Comparison of ENCODE assay signal across 14 mouse cellular contexts in genomic region chr11:21172281-21172680, GRCm38 (mm10).
A peak's percentile ranks its signal among the peaks of the same experiment; 100 is the strongest.
DNase-seq lines count a peak whose midpoint lies in the region; ATAC-seq and TF ChIP-seq lines count a peak whose summit lies in the region.
"Had no signal": no experiment of that assay in that cellular context is flagged by ENCODE, and none has a peak within 500 bp of the region (broad histone marks: within the 10 kb centered on the region; RNA-seq: fewer than 3 reads in every experiment).

No protein-coding gene starts in this region.

- no peak overlapping the region for H3K9ac ChIP-seq in liver, embryonic 13.5 days
- no peak overlapping the region for H3K9ac ChIP-seq in heart, embryonic 11.5 days (ENCODE audit: low read depth, low read length)
- H3K9ac ChIP-seq: forebrain, embryonic 15.5 days had no signal

- no peak for TF ChIP-seq POLR2A in thymus, adult 2 months (IDR thresholded peaks at IDR 0.05; ENCODE audit: control insufficient read depth, extremely low read depth, insufficient read depth, low read length, poor library complexity)

- WGBS in thymus, adult 2 months, result 82% methylated on average over 3 of the region's 3 CpGs
- WGBS in liver, embryonic 13.5 days (ENCODE audit: insufficient replicate concordance), result 62% methylated on average over 3 of the region's 3 CpGs
- WGBS in heart, embryonic 11.5 days (ENCODE audit: insufficient replicate concordance), result 92% methylated on average over 3 of the region's 3 CpGs

- DNase-seq in thymus, adult 2 months, result no peak
- DNase-seq in thymus, adult 18-20 months, result no peak
- no peak for DNase-seq in liver, embryonic 13.5 days
- DNase-seq in lung, postnatal 10 days, result no peak
- no peak for DNase-seq in cerebellum, adult 9-11 months
- DNase-seq: adrenal gland, postnatal 25 days; cerebellum, postnatal 10 days; kidney, adult 8-10 months; kidney, postnatal 25 days; lung, postnatal 14 days had no signal

- H3K4me3 ChIP-seq in thymus, adult 2 months (ENCODE audit: control insufficient read depth, insufficient read depth, low read length), result no peak overlapping the region
- no peak overlapping the region for H3K4me3 ChIP-seq in liver, embryonic 13.5 days (replicated peaks)
- H3K4me3 ChIP-seq in heart, embryonic 11.5 days (ENCODE audit: low read depth, low read length), result no peak overlapping the region
- H3K4me3 ChIP-seq: forebrain, embryonic 15.5 days; hindbrain, embryonic 10.5 days had no signal

- ATAC-seq in activated CD4-positive, CD25-positive, alpha-beta regulatory T cell, adult 4 months, result peak; percentile 63
- ATAC-seq in liver, embryonic 13.5 days (ENCODE audit: low read depth), result peak; percentile 84
- ATAC-seq in heart, embryonic 11.5 days (replicated peaks; ENCODE audit: insufficient number of reproducible peaks, low FRiP score, low TSS enrichment), result no peak
- ATAC-seq: forebrain, embryonic 15.5 days had no signal

- H3K9me3 ChIP-seq in liver, embryonic 13.5 days (replicated peaks), result no peaks in the 10 kb centered on the region; the same call in 1 of the 2 replicates
- peaks cover 3% of the 10 kb centered on the region for H3K9me3 ChIP-seq in heart, embryonic 11.5 days (replicated peaks; ENCODE audit: control insufficient read depth, low read length)
- H3K9me3 ChIP-seq: forebrain, embryonic 15.5 days had no signal

- TF ChIP-seq CTCF in thymus, adult 2 months (IDR thresholded peaks at IDR 0.05; ENCODE audit: borderline replicate concordance, control insufficient read depth, extremely low read depth, insufficient read depth, low read length, poor library complexity), result no peak

- H3K27me3 ChIP-seq in thymus, adult 2 months (ENCODE audit: control insufficient read depth, insufficient read depth, low read length), result no peaks in the 10 kb centered on the region
- H3K27me3 ChIP-seq in liver, embryonic 13.5 days, result no peaks in the 10 kb centered on the region
- H3K27me3 ChIP-seq in heart, embryonic 11.5 days (ENCODE audit: control insufficient read depth, insufficient read depth, low read length), result no peaks in the 10 kb centered on the region
- H3K27me3 ChIP-seq: forebrain, embryonic 15.5 days had no signal

- no peaks in the 10 kb centered on the region for H3K36me3 ChIP-seq in thymus, adult 2 months (ENCODE audit: control insufficient read depth, insufficient read depth, low read length)
- no peaks in the 10 kb centered on the region for H3K36me3 ChIP-seq in liver, embryonic 13.5 days
- H3K36me3 ChIP-seq in heart, embryonic 11.5 days (ENCODE audit: control insufficient read depth, insufficient read depth, low read length), result no peaks in the 10 kb centered on the region
- H3K36me3 ChIP-seq: forebrain, embryonic 15.5 days; hindbrain, embryonic 10.5 days had no signal

- H3K27ac ChIP-seq in thymus, adult 2 months (ENCODE audit: control insufficient read depth, insufficient read depth, low read length), result peak overlapping the region; percentile 39
- H3K27ac ChIP-seq in liver, embryonic 13.5 days, result no peak overlapping the region
- H3K27ac ChIP-seq in heart, embryonic 11.5 days (ENCODE audit: low read depth, low read length), result no peak overlapping the region
- H3K27ac ChIP-seq: forebrain, embryonic 15.5 days; hindbrain, embryonic 10.5 days had no signal

- H3K4me2 ChIP-seq in liver, embryonic 13.5 days, result no peak overlapping the region
- no peak overlapping the region for H3K4me2 ChIP-seq in heart, embryonic 11.5 days
- H3K4me2 ChIP-seq: forebrain, embryonic 15.5 days had no signal

- H3K4me1 ChIP-seq in thymus, adult 2 months (replicated peaks; ENCODE audit: control insufficient read depth, insufficient read depth, low read length), result peaks cover 26% of the 10 kb centered on the region
- peaks cover 20% of the 10 kb centered on the region for H3K4me1 ChIP-seq in liver, embryonic 13.5 days (replicated peaks)
- peaks cover 2% of the 10 kb centered on the region; the same call in 1 of the 2 replicates for H3K4me1 ChIP-seq in heart, embryonic 11.5 days (ENCODE audit: control insufficient read depth, insufficient read depth, low read length)
- H3K4me1 ChIP-seq: forebrain, embryonic 15.5 days had no signal
